Comparison of ENCODE assay signal across 8 mouse cellular contexts in genomic region chr4:155803340-155804041, GRCm38 (mm10). TPM values are rescaled to one million over a fixed set of nuclear protein-coding genes. Genes with fewer than 3 reads are reported as not detected.
DNase-seq lines count a peak whose midpoint lies in the region; ATAC-seq and TF ChIP-seq lines count a peak whose summit lies in the region.

No protein-coding gene starts in this region.

- DNase-seq in brain, embryonic 14.5 days (ENCODE audit: low read depth): peak; percentile 98
- peak; percentile 98 for DNase-seq in kidney, postnatal 10 days
- peak; percentile 92 to 95 for DNase-seq in natural killer cell, adult 2 months (ENCODE audit: low spot score in 2 of 2)

- peak overlapping the region; percentile 89 for H3K4me3 ChIP-seq in C2C12 (ENCODE audit: insufficient read depth, poor library complexity, severe bottlenecking)
- H3K4me3 ChIP-seq in erythroblast, embryonic 14.5 days (replicated peaks): peak overlapping the region; percentile 73
- peak overlapping the region; percentile 97 for H3K4me3 ChIP-seq in heart, embryonic 13.5 days
- H3K4me3 ChIP-seq in liver, embryonic 12.5 days: peak overlapping the region; percentile 80
- H3K4me3 ChIP-seq in stomach, embryonic 15.5 days (replicated peaks): peak overlapping the region; percentile 81

- no peak for TF ChIP-seq CTCF in C2C12 (IDR thresholded peaks at IDR 0.05; ENCODE audit: control insufficient read depth, insufficient read depth, insufficient read length)
- no peak for TF ChIP-seq CTCF in brain, embryonic 14.5 days (IDR thresholded peaks at IDR 0.05; ENCODE audit: borderline replicate concordance, extremely low read depth, insufficient read depth, insufficient read length)

- peaks cover 33% of the 10 kb centered on the region for H3K79me3 ChIP-seq in C2C12 (ENCODE audit: low read depth)

- peak overlapping the region; percentile 85 for H3K4me2 ChIP-seq in heart, embryonic 13.5 days
- H3K4me2 ChIP-seq in liver, embryonic 12.5 days: peak overlapping the region; percentile 88
- H3K4me2 ChIP-seq in stomach, embryonic 15.5 days: peak overlapping the region; percentile 59

- peak; percentile 96 for ATAC-seq in heart, embryonic 13.5 days (ENCODE audit: extremely low read depth, insufficient number of reproducible peaks, low FRiP score, low TSS enrichment)
- peak; percentile 97 for ATAC-seq in liver, embryonic 12.5 days
- peak; percentile 99 for ATAC-seq in stomach, embryonic 15.5 days (ENCODE audit: insufficient read depth, low FRiP score, low read depth)

- under 1% methylated on average over 58 of the region's 58 CpGs for WGBS in heart, embryonic 13.5 days
- WGBS in liver, embryonic 12.5 days (ENCODE audit: insufficient replicate concordance): under 1% methylated on average over 57 of the region's 58 CpGs
- WGBS in stomach, embryonic 15.5 days: 0% methylated on average over 58 of the region's 58 CpGs

- peaks cover 50% of the 10 kb centered on the region for H3K79me2 ChIP-seq in C2C12 (ENCODE audit: control insufficient read depth, insufficient read depth)

- TF ChIP-seq POLR2A in brain, embryonic 14.5 days (IDR thresholded peaks at IDR 0.05; ENCODE audit: borderline replicate concordance, extremely low read depth, insufficient read depth, insufficient read length, poor library complexity, severe bottlenecking): peak; percentile 76; the same call in 1 of the 2 replicates

- H3K9me3 ChIP-seq in erythroblast, embryonic 14.5 days (ENCODE audit: control insufficient read depth, low read length): no peaks in the 10 kb centered on the region
- no peaks in the 10 kb centered on the region for H3K9me3 ChIP-seq in heart, embryonic 13.5 days
- no peaks in the 10 kb centered on the region for H3K9me3 ChIP-seq in liver, embryonic 12.5 days (replicated peaks)
- H3K9me3 ChIP-seq in stomach, embryonic 15.5 days: no peaks in the 10 kb centered on the region

- peak overlapping the region; percentile 96 for H3K9ac ChIP-seq in heart, embryonic 13.5 days
- H3K9ac ChIP-seq in liver, embryonic 12.5 days: peak overlapping the region; percentile 83
- H3K9ac ChIP-seq in stomach, embryonic 15.5 days: peak overlapping the region; percentile 61

- H3K27me3 ChIP-seq in C2C12 (ENCODE audit: control insufficient read depth, insufficient read depth, insufficient read length): no peaks in the 10 kb centered on the region
- H3K27me3 ChIP-seq in erythroblast, embryonic 14.5 days (ENCODE audit: control insufficient read depth): peaks cover 9% of the 10 kb centered on the region
- peaks cover 15% of the 10 kb centered on the region for H3K27me3 ChIP-seq in heart, embryonic 13.5 days (replicated peaks)
- peaks cover 1% of the 10 kb centered on the region; the same call in 1 of the 2 replicates for H3K27me3 ChIP-seq in liver, embryonic 12.5 days (replicated peaks)
- no peaks in the 10 kb centered on the region for H3K27me3 ChIP-seq in stomach, embryonic 15.5 days (replicated peaks)

- peak overlapping the region; percentile 98 for H3ac ChIP-seq in C2C12 (ENCODE audit: control insufficient read depth, insufficient read length, low read depth)

- peak overlapping the region; percentile 76 for H3K27ac ChIP-seq in heart, embryonic 13.5 days (replicated peaks)
- peak overlapping the region; percentile 78 for H3K27ac ChIP-seq in liver, embryonic 12.5 days
- peak overlapping the region; percentile 58 for H3K27ac ChIP-seq in stomach, embryonic 15.5 days

- peaks cover 34% of the 10 kb centered on the region for H3K4me1 ChIP-seq in erythroblast, embryonic 14.5 days (ENCODE audit: control insufficient read depth)
- peaks cover 25% of the 10 kb centered on the region for H3K4me1 ChIP-seq in heart, embryonic 13.5 days
- H3K4me1 ChIP-seq in liver, embryonic 12.5 days: peaks cover 33% of the 10 kb centered on the region
- H3K4me1 ChIP-seq in stomach, embryonic 15.5 days: peaks cover 14% of the 10 kb centered on the region

- H3K36me3 ChIP-seq in C2C12 (ENCODE audit: control insufficient read depth, insufficient read depth): peaks cover 26% of the 10 kb centered on the region
- H3K36me3 ChIP-seq in erythroblast, embryonic 14.5 days (ENCODE audit: control insufficient read depth): peaks cover 40% of the 10 kb centered on the region
- peaks cover 36% of the 10 kb centered on the region for H3K36me3 ChIP-seq in heart, embryonic 13.5 days
- peaks cover 41% of the 10 kb centered on the region for H3K36me3 ChIP-seq in liver, embryonic 12.5 days
- H3K36me3 ChIP-seq in stomach, embryonic 15.5 days: peaks cover 14% of the 10 kb centered on the region

TF ChIP-seq in C2C12, 6 proteins besides CTCF, POLR2A, EP300 and RAD21:
- no peak for TF ChIP-seq USF1 (IDR thresholded peaks at IDR 0.05; ENCODE audit: low read depth)
- TF ChIP-seq MAX (IDR thresholded peaks at IDR 0.05): peak; percentile 60
- no peak for TF ChIP-seq MYOD1 (IDR thresholded peaks at IDR 0.05; ENCODE audit: control insufficient read depth, insufficient read length, low read depth)
- no peak for TF ChIP-seq MYOG (IDR thresholded peaks at IDR 0.05; ENCODE audit: control insufficient read depth, extremely low read depth, insufficient read length)
- no peak for TF ChIP-seq CEBPB (IDR thresholded peaks at IDR 0.05; ENCODE audit: low read depth)
- TF ChIP-seq FOSL1 (IDR thresholded peaks at IDR 0.05; ENCODE audit: insufficient read depth, low read length, poor library complexity, severe bottlenecking): no peak

RNA-seq across cellular contexts. Expression of gene Mrpl20, which starts 0.8 kb away (rescaled TPM):
- 262 TPM for polyA plus RNA-seq in C2C12 (2012; fragmentation: generic; extraction: Trizol)
- polyA plus RNA-seq in brain, embryonic 14.5 days (2012; rRNA removed): 94.1 and 117 TPM in 2 replicates
- polyA plus RNA-seq in erythroblast, embryonic 14.5 days (2012): 1.9 and 2.3 TPM in 2 replicates
- polyA plus RNA-seq in heart, embryonic 13.5 days (2015; fragmentation: Nextera tagmentation; extraction: Ambion mirVana): 138 and 157 TPM in 2 replicates
- polyA plus RNA-seq in liver, embryonic 12.5 days (2016; fragmentation: Nextera tagmentation; extraction: Ambion mirVana): 223 and 228 TPM in 2 replicates
- polyA plus RNA-seq in stomach, embryonic 15.5 days (2015; fragmentation: Nextera tagmentation; extraction: Ambion mirVana): 195 and 219 TPM in 2 replicates

RNA-seq across cellular contexts. Expression of gene Ccnl2, which starts 8.8 kb away (rescaled TPM):
- polyA plus RNA-seq in C2C12 (2012; fragmentation: generic; extraction: Trizol): 18.8 TPM
- polyA plus RNA-seq in brain, embryonic 14.5 days (2012; rRNA removed): 161 and 223 TPM in 2 replicates
- 4.7 and 4.8 TPM in 2 replicates for polyA plus RNA-seq in erythroblast, embryonic 14.5 days (2012)
- polyA plus RNA-seq in heart, embryonic 13.5 days (2015; fragmentation: Nextera tagmentation; extraction: Ambion mirVana): 97.1 and 113 TPM in 2 replicates
- 98.8 and 101 TPM in 2 replicates for polyA plus RNA-seq in liver, embryonic 12.5 days (2016; fragmentation: Nextera tagmentation; extraction: Ambion mirVana)
- 166 and 167 TPM in 2 replicates for polyA plus RNA-seq in stomach, embryonic 15.5 days (2015; fragmentation: Nextera tagmentation; extraction: Ambion mirVana)

RNA-seq across cellular contexts. Expression of gene Ankrd65, which starts 13.3 kb away (rescaled TPM):
- not detected for polyA plus RNA-seq in C2C12 (2012; fragmentation: generic; extraction: Trizol)
- not detected in 2 replicates for polyA plus RNA-seq in brain, embryonic 14.5 days (2012; rRNA removed)
- 0.10 TPM in 1 of 2 replicates, not detected in the other for polyA plus RNA-seq in erythroblast, embryonic 14.5 days (2012)
- not detected in 2 replicates for polyA plus RNA-seq in heart, embryonic 13.5 days (2015; fragmentation: Nextera tagmentation; extraction: Ambion mirVana)
- polyA plus RNA-seq in liver, embryonic 12.5 days (2016; fragmentation: Nextera tagmentation; extraction: Ambion mirVana): not detected in 2 replicates
- polyA plus RNA-seq in stomach, embryonic 15.5 days (2015; fragmentation: Nextera tagmentation; extraction: Ambion mirVana): 0.22 TPM in 1 of 2 replicates, not detected in the other

RNA-seq across cellular contexts. Expression of gene Tmem88b, which starts 17.8 kb away (rescaled TPM):
- 0.18 TPM for polyA plus RNA-seq in C2C12 (2012; fragmentation: generic; extraction: Trizol)
- polyA plus RNA-seq in brain, embryonic 14.5 days (2012; rRNA removed): 1.4 and 1.5 TPM in 2 replicates
- not detected in 2 replicates for polyA plus RNA-seq in erythroblast, embryonic 14.5 days (2012)
- polyA plus RNA-seq in heart, embryonic 13.5 days (2015; fragmentation: Nextera tagmentation; extraction: Ambion mirVana): 4.2 and 5.3 TPM in 2 replicates
- polyA plus RNA-seq in liver, embryonic 12.5 days (2016; fragmentation: Nextera tagmentation; extraction: Ambion mirVana): 0.32 TPM in 2 replicates
- polyA plus RNA-seq in stomach, embryonic 15.5 days (2015; fragmentation: Nextera tagmentation; extraction: Ambion mirVana): 0.55 and 0.89 TPM in 2 replicates

RNA-seq across cellular contexts. Expression of gene Aurkaip1, which starts 27.6 kb away (rescaled TPM):
- 140 TPM for polyA plus RNA-seq in C2C12 (2012; fragmentation: generic; extraction: Trizol)
- polyA plus RNA-seq in brain, embryonic 14.5 days (2012; rRNA removed): 100 and 128 TPM in 2 replicates
- 28.2 and 40.5 TPM in 2 replicates for polyA plus RNA-seq in erythroblast, embryonic 14.5 days (2012)
- 126 and 144 TPM in 2 replicates for polyA plus RNA-seq in heart, embryonic 13.5 days (2015; fragmentation: Nextera tagmentation; extraction: Ambion mirVana)
- polyA plus RNA-seq in liver, embryonic 12.5 days (2016; fragmentation: Nextera tagmentation; extraction: Ambion mirVana): 146 and 153 TPM in 2 replicates
- polyA plus RNA-seq in stomach, embryonic 15.5 days (2015; fragmentation: Nextera tagmentation; extraction: Ambion mirVana): 138 and 157 TPM in 2 replicates

Comparison
In these comparisons a context has a peak if more than half of its experiments do, and no peak if none do; other contexts are left out.
1. Peak in every context shown above with its lines: DNase-seq, ATAC-seq, H3K4me3 ChIP-seq and H3K27ac ChIP-seq.
2. RNA of gene Mrpl20, which starts 0.8 kb away (polyA plus RNA-seq): 262 TPM in C2C12 (single experiment), 223 to 228 TPM in liver, embryonic 12.5 days, 195 to 219 TPM in stomach, embryonic 15.5 days, 138 to 157 TPM in heart, embryonic 13.5 days and 94.1 to 117 TPM in brain, embryonic 14.5 days; 1.9 to 2.3 TPM in erythroblast, embryonic 14.5 days; every median in the first group is over 10 times any median in the second.